In genomic region chr7:109082269-109083112, GRCm38 (mm10) we compare ENCODE assay signal across 8 mouse cellular contexts. TPM values are rescaled to one million over a fixed set of nuclear protein-coding genes. Genes with fewer than 3 reads are reported as not detected.
A peak's percentile ranks its signal among the peaks of the same experiment; 100 is the strongest.
DNase-seq lines count a peak whose midpoint lies in the region; ATAC-seq and TF ChIP-seq lines count a peak whose summit lies in the region.

No protein-coding gene starts in this region.

- peak overlapping the region; percentile 78 to 79 for H3K4me3 ChIP-seq in ES-E14 (ENCODE audit: insufficient read depth in 1 of 2, low read depth in 1 of 2, low read length in 2 of 2, poor library complexity in 1 of 2, severe bottlenecking in 1 of 2)
- peak overlapping the region; percentile 72 for H3K4me3 ChIP-seq in forebrain, embryonic 13.5 days
- peak overlapping the region; percentile 45 for H3K4me3 ChIP-seq in intestine, embryonic 14.5 days (ENCODE audit: low read depth, low read length)
- H3K4me3 ChIP-seq in lung, embryonic 16.5 days (ENCODE audit: low read length): peak overlapping the region; percentile 53
- H3K4me3 ChIP-seq in small intestine, adult 2 months (ENCODE audit: low read depth, low read length): peak overlapping the region; percentile 68

- WGBS in forebrain, embryonic 13.5 days: 17% methylated on average over 12 of the region's 12 CpGs
- 23% methylated on average over 12 of the region's 12 CpGs for WGBS in intestine, embryonic 14.5 days
- WGBS in lung, embryonic 16.5 days: 21% methylated on average over 12 of the region's 12 CpGs
- WGBS in small intestine, adult 2 months: 21% methylated on average over 12 of the region's 12 CpGs

- no peak overlapping the region for H3K27ac ChIP-seq in ES-E14 (ENCODE audit: insufficient read depth, low read depth, low read length, poor library complexity, severe bottlenecking)
- no peak overlapping the region for H3K27ac ChIP-seq in forebrain, embryonic 13.5 days
- H3K27ac ChIP-seq in intestine, embryonic 14.5 days (ENCODE audit: low read depth): no peak overlapping the region
- no peak overlapping the region for H3K27ac ChIP-seq in lung, embryonic 16.5 days (ENCODE audit: low read length)
- H3K27ac ChIP-seq in small intestine, adult 2 months (ENCODE audit: insufficient read depth, low read depth, low read length): no peak overlapping the region

- H3K36me3 ChIP-seq in ES-E14 (ENCODE audit: control insufficient read depth, insufficient read depth, low read length, poor library complexity, severe bottlenecking): no peaks in the 10 kb centered on the region
- H3K36me3 ChIP-seq in forebrain, embryonic 13.5 days (ENCODE audit: poor library complexity, severe bottlenecking): no peaks in the 10 kb centered on the region
- H3K36me3 ChIP-seq in intestine, embryonic 14.5 days (ENCODE audit: control insufficient read depth, insufficient read depth, low read length): no peaks in the 10 kb centered on the region
- no peaks in the 10 kb centered on the region for H3K36me3 ChIP-seq in lung, embryonic 16.5 days (ENCODE audit: control insufficient read depth, insufficient read depth, low read length)
- no peaks in the 10 kb centered on the region for H3K36me3 ChIP-seq in small intestine, adult 2 months (ENCODE audit: control insufficient read depth, insufficient read depth, low read length)

- in situ Hi-C loops in ES-E14 (cut with MboI; ENCODE audit: low sequenced_read_pairs in 2 of 2, unreplicated experiment in 2 of 2): no loop called here

- H3K4me2 ChIP-seq in forebrain, embryonic 13.5 days: peak overlapping the region; percentile 63
- H3K4me2 ChIP-seq in intestine, embryonic 14.5 days (ENCODE audit: low read length): peak overlapping the region; percentile 59
- peak overlapping the region; percentile 64 for H3K4me2 ChIP-seq in lung, embryonic 16.5 days (ENCODE audit: low read depth, low read length)

- H3K4me1 ChIP-seq in ES-E14 (ENCODE audit: control insufficient read depth in 2 of 2, insufficient read depth in 2 of 2, low read length in 2 of 2, poor library complexity in 1 of 2): no peaks in the 10 kb centered on the region
- peaks cover 15% of the 10 kb centered on the region for H3K4me1 ChIP-seq in forebrain, embryonic 13.5 days
- H3K4me1 ChIP-seq in intestine, embryonic 14.5 days (replicated peaks; ENCODE audit: control insufficient read depth, insufficient read depth, low read length): no peaks in the 10 kb centered on the region
- H3K4me1 ChIP-seq in lung, embryonic 16.5 days (replicated peaks; ENCODE audit: control insufficient read depth, insufficient read depth, low read length): no peaks in the 10 kb centered on the region
- peaks cover 6% of the 10 kb centered on the region; the same call in 1 of the 2 replicates for H3K4me1 ChIP-seq in small intestine, adult 2 months (ENCODE audit: control insufficient read depth, insufficient read depth, insufficient read length, low read length)

- no peak for TF ChIP-seq POLR2A in small intestine, adult 2 months (IDR thresholded peaks at IDR 0.05; ENCODE audit: low read depth, low read length)

- peak; percentile 37 for DNase-seq in ES-E14 (ENCODE audit: low read depth, low spot score)
- peak; percentile 87 for DNase-seq in adrenal gland, adult 2 months
- DNase-seq in intestine, embryonic 14.5 days (ENCODE audit: low spot score): peak; percentile 87
- DNase-seq in spleen, postnatal 4 days (ENCODE audit: low spot score in 2 of 2): no peak
- no peak for DNase-seq in frontal cortex, postnatal 14 days (ENCODE audit: low spot score in 2 of 2)

- H3K27me3 ChIP-seq in forebrain, embryonic 13.5 days: peaks cover 13% of the 10 kb centered on the region; the same call in 1 of the 2 replicates
- H3K27me3 ChIP-seq in intestine, embryonic 14.5 days (replicated peaks; ENCODE audit: control insufficient read depth, insufficient read depth, low read length): peaks cover 20% of the 10 kb centered on the region
- H3K27me3 ChIP-seq in lung, embryonic 16.5 days (ENCODE audit: control insufficient read depth, insufficient read depth, low read depth, low read length): peaks cover 4% of the 10 kb centered on the region; the same call in 1 of the 2 replicates
- H3K27me3 ChIP-seq in small intestine, adult 2 months (ENCODE audit: control insufficient read depth, insufficient read depth, low read length): peaks cover 4% of the 10 kb centered on the region; the same call in 1 of the 2 replicates

- peak overlapping the region; percentile 65 for H3K9ac ChIP-seq in ES-E14 (ENCODE audit: insufficient read depth, low read depth, low read length, poor library complexity, severe bottlenecking)
- peak overlapping the region; percentile 81 for H3K9ac ChIP-seq in forebrain, embryonic 13.5 days
- H3K9ac ChIP-seq in intestine, embryonic 14.5 days (ENCODE audit: low read length): no peak overlapping the region
- no peak overlapping the region for H3K9ac ChIP-seq in lung, embryonic 16.5 days (ENCODE audit: low read length)

- peak; percentile 34; the same call in 1 of the 2 replicates for ATAC-seq in forebrain, embryonic 13.5 days
- no peak for ATAC-seq in intestine, embryonic 14.5 days (replicated peaks; ENCODE audit: low FRiP score, low TSS enrichment, low read depth)
- no peak for ATAC-seq in lung, embryonic 16.5 days (ENCODE audit: low read depth)

- no peaks in the 10 kb centered on the region for H3K9me3 ChIP-seq in ES-E14 (ENCODE audit: control insufficient read depth, insufficient read depth, low read depth, low read length)
- no peaks in the 10 kb centered on the region for H3K9me3 ChIP-seq in forebrain, embryonic 13.5 days (replicated peaks)
- no peaks in the 10 kb centered on the region for H3K9me3 ChIP-seq in intestine, embryonic 14.5 days (ENCODE audit: control insufficient read depth, low read length)
- no peaks in the 10 kb centered on the region for H3K9me3 ChIP-seq in lung, embryonic 16.5 days (ENCODE audit: control insufficient read depth, low read length)

- TF ChIP-seq CTCF in small intestine, adult 2 months (IDR thresholded peaks at IDR 0.05; ENCODE audit: extremely low read depth, insufficient read length, insufficient replicate concordance, low read depth, low read length): no peak

TF ChIP-seq in ES-E14, 5 proteins besides CTCF, POLR2A, EP300 and RAD21:
- TF ChIP-seq MAFK (IDR thresholded peaks at IDR 0.05; ENCODE audit: insufficient read depth, low read depth, low read length): no peak
- TF ChIP-seq ZC3H11A (IDR thresholded peaks at IDR 0.05; ENCODE audit: borderline replicate concordance, low read depth, low read length): no peak
- TF ChIP-seq CHD2 (IDR thresholded peaks at IDR 0.05; ENCODE audit: low read depth, low read length): no peak
- no peak for TF ChIP-seq HCFC1 (IDR thresholded peaks at IDR 0.05; ENCODE audit: borderline replicate concordance, insufficient read depth, low read length)
- TF ChIP-seq ZNF384 (IDR thresholded peaks at IDR 0.05; ENCODE audit: low read depth, low read length): no peak

RNA-seq across cellular contexts. Expression of gene Ric3, which starts 0.6 kb away (rescaled TPM):
- 15.1 and 22.5 TPM in 2 replicates for total RNA-seq in ES-E14 (2012; rRNA removed)
- 10 to 100 TPM; 39.6 to 63.7 TPM for total RNA-seq in adrenal gland, adult 2 months (2021)
- polyA plus RNA-seq in adrenal gland, adult 2 months (2012; rRNA removed): 98.5 and 106 TPM in 2 replicates
- 23.2 and 27.6 TPM in 2 replicates for polyA plus RNA-seq in forebrain, embryonic 13.5 days (2015; fragmentation: Nextera tagmentation; extraction: Ambion mirVana)
- 2.5 and 4.5 TPM in 2 replicates for polyA plus RNA-seq in intestine, embryonic 14.5 days (2014; fragmentation: Nextera tagmentation; extraction: Ambion mirVana)
- 1.5 and 1.8 TPM in 2 replicates for polyA plus RNA-seq in lung, embryonic 16.5 days (2015; fragmentation: Nextera tagmentation; extraction: Ambion mirVana)
- polyA plus RNA-seq in small intestine, adult 2 months (2012; rRNA removed): 0.41 and 0.67 TPM in 2 replicates

Comparison
In these comparisons a context has a peak if more than half of its experiments do, and no peak if none do; other contexts are left out.
1. DNase-seq: peak in ES-E14 (single experiment), adrenal gland, adult 2 months (single experiment) and intestine, embryonic 14.5 days (single experiment); none in spleen, postnatal 4 days (0 of 2) and frontal cortex, postnatal 14 days (0 of 2).
2. H3K9ac ChIP-seq: peak in ES-E14 (single experiment) and forebrain, embryonic 13.5 days (single experiment); none in intestine, embryonic 14.5 days (single experiment) and lung, embryonic 16.5 days (single experiment).
3. Peak in every context shown above with its lines, with median percentiles within 50 percentile points of each other: H3K4me3 ChIP-seq and H3K4me2 ChIP-seq.